Mouse (Mus musculus): Measurements from ENCODE around the gene Stambp.
"Not testable (repeated sequence)": the region's sequence is repeated elsewhere in the genome, so short reads cannot be mapped to it uniquely, and the experiment has no call there.

Gene Stambp

GRCm38 (mm10) chr6:83572671-83573070, at the start of gene Stambp:
Gene Stambp, minus strand, starts transcription at chr6:83572729.
- DNase-seq: no peak

DNA sequence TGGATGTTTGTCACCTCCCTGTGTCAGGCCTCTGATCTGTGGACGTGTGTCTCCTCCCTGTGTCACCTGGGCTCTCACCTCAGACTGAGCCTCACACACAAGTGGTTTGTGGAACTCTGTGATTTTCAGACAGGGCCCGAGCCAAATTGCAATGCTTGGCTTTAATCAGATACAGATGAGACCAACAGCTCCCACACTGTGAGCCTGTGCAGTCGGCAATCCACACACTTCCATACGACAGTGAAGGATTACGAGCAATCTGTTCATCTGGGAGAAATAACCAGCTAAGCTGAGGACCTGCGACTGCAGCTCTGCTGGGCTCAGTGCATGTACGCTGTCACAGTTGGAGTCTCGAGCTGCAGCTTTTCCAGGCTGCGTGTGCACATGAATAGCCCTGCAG, 47.4 kb upstream of the Stambp start:
- DNase-seq: no peak

DNA sequence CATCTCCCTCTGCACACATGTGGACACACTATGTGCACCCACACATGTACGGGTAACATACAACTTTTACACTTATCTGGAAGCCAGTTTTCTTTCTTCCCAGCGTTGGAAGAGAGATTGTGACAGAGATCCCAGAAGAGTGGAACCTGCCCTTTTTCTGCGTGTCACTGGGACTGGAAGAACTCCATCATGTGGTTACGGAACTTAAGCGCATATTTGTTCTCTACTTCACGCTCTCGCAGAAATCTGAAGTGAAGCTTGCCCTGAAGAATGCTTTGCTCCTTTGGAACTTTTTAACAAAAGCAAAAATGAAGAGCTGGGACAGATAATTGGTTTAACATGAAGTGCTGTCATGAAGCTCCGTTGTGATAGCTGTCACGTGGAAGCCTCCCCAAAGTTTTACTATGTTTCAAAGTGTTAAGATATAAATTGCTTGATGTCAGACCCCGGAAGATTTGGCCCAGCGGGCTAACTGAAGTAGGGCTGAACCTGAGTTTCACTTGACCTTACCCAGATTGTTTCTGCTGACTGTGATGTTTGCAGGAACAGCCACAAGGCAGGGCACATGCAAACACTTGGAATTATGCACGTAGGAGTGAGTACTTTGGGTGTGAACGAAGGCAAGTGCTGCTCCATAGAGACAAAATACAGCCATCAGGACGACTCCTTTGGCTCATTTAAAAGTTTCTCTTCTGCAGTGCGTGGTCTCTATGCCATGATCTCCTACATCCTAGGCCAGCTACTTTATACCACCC, 45.2 kb upstream of the Stambp start:
- DNase-seq: no peak

DNA sequence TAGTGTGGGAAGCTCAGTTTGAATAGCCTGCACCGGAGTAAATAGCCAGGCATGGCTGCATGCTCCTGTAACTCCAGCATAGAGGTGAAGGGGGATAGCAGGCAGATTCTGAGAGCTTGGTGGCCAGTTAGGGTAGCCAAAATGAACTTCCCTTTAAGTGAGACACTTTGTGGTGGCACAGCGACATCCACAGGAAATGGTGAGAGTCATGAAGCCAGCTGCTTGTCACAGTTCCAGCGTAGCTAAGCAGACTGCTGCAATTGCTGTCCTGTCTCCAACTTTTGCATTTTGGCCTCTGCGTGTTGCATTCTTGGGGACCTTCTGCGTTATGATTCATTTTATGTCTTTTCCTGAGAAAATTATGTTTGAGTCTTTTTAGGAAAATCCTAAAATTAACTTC, 44.0 kb upstream of the Stambp start:
- peak; percentile 46 to 62 for DNase-seq

GRCm38 (mm10) chr6:83614469-83614868, 41.9 kb upstream of the Stambp start:
- no peak for DNase-seq

- DNase-seq: no peak
Measured at GRCm38 (mm10) chr6:83612976-83613375, 40.4 kb upstream of the Stambp start.

DNA sequence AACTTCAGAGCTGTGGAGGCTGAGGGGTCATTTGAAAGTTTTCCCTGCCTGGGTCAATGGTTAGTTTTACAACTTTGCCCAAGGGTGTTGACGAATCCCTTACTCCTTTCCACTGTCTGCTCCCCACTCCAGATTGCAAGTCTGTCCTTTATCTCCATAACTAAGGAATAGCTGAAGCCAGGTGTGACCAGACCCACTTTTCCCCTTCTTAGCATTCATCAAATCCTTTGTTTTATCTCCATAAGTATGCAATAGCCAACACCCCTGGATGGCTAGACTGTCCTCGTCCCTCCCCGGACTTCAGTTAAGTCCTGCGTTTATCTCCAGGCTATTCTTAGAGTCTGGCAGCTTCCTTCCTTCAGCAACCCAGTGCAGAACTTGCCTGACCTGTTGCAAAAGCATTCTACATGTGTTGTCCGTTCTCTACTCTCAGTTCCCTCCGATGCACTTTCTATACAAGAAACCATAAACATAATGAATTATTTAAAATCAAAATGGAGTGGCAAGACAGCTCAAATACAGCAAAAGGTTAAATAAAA, 27.2 kb upstream of the Stambp start:
- DNase-seq: no peak

GRCm38 (mm10) chr6:83599060-83599550, 26.6 kb upstream of the Stambp start:
- DNase-seq: no peak

GRCm38 (mm10) chr6:83598646-83599045, 26.1 kb upstream of the Stambp start:
- peak in 1 of 2 experiments; percentile 35 for DNase-seq

- DNase-seq: no peak
Measured at GRCm38 (mm10) chr6:83597988-83598387, 25.5 kb upstream of the Stambp start.

- DNase-seq: no peak
Measured at GRCm38 (mm10) chr6:83595035-83595434, 22.5 kb upstream of the Stambp start.

DNA sequence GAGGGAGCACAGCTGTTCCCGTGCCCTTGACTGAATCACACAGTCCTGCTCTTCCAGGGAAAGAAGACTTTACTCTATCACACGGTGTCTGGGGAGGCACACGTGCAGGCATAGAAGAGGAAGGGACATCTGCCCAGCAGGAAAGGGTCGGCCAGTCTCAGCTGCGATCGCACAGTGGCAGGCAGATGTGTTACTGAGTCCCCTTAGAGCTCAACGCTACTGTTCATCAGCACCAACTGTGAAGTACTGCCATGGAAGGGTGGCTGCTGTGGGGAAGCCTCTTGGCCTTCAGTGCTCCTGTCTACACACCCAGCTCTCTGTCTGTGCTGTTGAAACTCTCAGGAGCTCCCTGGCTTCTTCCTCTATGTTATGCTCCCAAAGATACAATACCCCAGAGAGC, 21.4 kb upstream of the Stambp start:
- no peak for DNase-seq

DNA sequence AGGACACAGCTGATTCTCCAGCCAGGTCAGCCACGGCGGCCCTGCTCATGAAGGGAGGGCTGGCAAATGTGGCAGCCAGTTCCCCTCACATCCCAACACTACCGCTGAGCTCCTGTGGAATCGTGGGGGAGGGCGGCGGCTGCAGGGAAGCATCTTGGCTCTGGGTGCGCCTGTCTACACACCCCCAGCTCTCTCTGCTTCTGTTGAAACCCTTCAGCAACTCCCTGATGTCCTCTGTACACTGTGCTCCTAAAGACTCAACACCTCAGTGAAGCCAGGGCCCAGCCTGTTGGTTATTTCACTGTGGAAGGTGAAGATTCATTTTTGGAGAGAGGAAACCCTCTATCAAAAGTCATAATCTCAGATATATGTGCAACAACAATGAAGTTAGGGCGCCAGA, 19.5 kb upstream of the Stambp start:
- DNase-seq: no peak

DNA sequence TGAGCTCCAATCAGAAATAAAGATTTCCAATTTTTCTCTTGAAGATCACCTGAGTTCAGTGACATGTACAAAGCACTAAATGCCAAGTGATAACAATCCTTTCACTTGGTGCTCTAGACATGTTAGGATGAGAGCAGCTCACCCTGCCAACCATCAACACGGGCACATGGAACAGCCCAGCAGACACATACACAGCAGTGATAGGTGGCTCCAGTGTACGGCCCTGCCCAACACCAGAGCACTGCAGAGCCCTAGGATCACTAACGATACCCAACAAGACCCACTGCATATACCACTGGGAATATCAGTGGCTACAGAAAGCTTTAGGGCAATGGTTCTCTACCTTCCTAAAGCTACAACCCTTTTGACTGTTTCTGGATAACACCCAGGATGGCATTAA, 17.8 kb upstream of the Stambp start:
- no peak for DNase-seq

GRCm38 (mm10) chr6:83587191-83587590, 14.7 kb upstream of the Stambp start:
- DNase-seq: not testable (repeated sequence)

GRCm38 (mm10) chr6:83585328-83585727, 12.8 kb upstream of the Stambp start:
- not testable (repeated sequence) for DNase-seq

DNA sequence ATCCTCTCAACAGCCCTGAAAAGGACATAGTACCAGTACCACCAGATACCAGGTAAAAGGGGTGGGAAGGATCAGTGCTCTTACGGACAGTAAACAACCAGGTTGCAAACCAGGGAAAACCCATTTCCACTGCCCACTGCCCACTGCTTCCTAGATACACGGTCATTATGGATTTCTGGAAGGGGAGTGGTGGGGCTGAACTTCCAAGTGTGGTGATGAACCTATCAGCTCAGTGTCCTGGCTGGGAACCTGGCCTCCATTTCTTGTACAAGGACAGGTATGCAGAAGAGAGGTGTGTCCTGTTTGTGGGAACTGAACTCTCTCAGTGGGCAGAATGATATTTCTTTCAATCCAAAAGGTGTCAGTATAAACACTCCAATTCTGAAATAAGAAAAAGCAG, 11.1 kb upstream of the Stambp start:
- no peak for DNase-seq

GRCm38 (mm10) chr6:83582938-83583270, 10.4 kb upstream of the Stambp start:
- DNase-seq: peak; percentile 45 to 47

GRCm38 (mm10) chr6:83582135-83582937, 9.8 kb upstream of the Stambp start:
- no peak for DNase-seq

DNA sequence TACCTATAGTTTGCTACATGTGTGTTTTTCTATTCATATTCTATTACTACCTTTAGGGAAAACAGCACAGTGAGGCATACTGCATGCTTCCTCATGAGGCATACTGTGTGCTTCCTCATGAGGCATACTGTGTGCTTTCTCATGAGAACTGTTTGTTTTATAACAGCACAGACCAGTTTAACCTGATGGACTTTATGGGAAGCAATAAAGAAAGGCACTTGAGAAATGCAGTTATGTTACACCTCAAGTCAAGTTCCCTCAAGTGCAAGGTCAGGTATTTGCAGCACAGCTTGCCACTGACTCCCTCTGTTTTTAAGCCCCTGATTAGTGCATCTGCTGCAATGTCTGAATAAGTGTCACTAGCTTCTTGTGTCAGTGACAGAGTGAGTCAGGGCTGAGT, 5.0 kb upstream of the Stambp start:
- DNase-seq: no peak

DNA sequence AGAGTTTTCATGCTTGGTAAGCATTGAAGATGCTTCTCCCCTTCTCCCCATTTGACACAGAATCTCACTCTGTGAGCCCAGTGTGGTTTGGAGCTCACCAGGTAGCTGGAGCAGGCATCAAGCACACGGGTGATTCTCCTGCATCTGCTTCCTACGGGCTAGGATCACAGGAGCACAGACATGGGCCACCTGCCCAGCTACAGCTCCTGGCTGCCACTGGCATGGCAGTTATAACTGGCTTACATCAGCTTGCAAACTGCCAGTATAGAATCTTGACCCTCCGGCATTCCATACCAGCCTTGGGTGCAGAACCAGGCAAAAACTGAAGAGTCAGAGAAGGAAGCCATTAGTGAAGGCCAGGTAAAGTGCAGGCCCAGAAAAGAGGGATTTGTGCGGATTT, 3.1 kb upstream of the Stambp start:
- DNase-seq: no peak

DNA sequence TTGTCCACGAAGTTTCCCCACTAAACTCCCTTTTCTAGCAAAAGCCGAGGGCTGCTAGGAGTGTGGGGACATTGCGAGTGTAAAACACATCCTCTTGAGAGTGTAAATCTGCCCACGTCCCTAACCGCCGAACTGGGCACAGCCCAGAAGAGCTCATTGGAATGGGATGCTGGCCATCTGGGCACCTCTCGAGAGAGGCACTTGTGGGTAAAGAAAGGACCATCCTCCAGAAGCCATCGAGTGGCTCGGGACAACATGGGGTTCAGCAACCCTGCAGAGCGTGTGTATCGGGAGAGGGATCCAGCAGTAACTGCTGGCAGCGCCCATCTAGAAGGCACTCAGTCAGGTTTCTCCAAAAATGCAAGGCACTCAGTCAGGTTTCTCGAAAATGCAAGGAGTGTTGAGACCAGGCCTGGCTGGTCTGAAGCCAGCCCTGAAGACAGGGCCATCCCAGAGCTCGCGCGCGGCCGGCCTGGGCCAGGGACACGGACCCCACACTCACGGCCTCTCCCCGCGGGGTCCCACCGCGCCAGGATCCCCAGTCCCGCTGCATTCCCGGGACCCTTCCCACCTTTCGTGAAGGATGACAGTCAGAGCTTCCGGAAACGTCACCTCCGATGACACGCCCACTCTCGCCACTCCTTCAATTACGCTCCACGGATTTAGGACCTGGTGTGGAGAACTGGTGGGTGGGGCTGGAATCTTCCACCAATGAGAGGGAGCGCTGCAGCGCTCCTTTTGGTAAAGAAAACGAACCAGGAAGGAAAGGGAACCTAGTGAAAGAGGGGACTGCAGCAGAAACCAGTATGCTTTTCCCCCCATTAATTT, 475 bp downstream of the Stambp start:
- DNase-seq: peak; percentile 95 to 96

Data from kidney, postnatal 25 days (tissue).